Mouse (Mus musculus): Measurements from ENCODE around the gene Rab15. TPM values are rescaled to one million over a fixed set of nuclear protein-coding genes. Genes with fewer than 3 reads are reported as not detected.
"Not testable (repeated sequence)": the region's sequence is repeated elsewhere in the genome, so short reads cannot be mapped to it uniquely, and the experiment has no call there.

Gene Rab15
- total RNA-seq, 2 experiments from 2014 or later: 234 to 269 TPM

DNA sequence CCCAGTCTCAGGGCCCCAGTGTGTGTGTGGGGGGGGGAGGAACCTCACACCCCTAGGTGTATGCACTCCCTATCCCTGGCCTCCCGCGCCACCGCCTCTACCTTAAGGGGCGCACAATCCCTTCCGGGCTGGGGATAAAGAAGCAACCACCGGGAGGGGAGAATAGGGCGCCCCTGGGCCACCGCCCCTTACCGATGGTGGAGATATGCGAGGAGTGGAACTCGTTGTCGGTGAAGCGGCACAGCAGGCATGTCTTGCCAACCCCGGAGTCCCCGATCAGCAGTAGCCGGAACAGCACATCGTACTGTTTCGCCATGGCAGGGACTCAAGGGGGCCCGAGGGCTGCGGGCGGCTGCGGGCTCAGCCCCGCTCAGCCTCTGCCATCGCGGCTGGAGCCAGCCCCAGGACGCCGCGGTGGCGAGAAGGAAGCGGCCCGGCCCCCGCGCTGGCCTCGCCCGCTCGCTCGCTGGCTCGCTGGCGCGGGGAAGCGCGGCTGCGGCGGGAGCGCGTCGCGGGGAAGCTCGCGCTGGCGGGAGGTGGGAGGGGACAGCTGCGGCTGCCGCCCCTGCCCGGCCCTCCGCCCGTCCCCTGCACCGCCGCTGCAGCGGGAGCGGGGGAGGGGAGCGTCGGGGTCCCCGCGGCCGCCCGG is 582 bp downstream of the Rab15 start:
- intact Hi-C loops (cut with DNase I): loop anchor here (5.0 kb wide), 1 partner anchor 55 kb away; the partner anchor contains the start of genes Churc1 and Fntb
- peak in 1 of 2 experiments; percentile 54 for DNase-seq (ENCODE audit: low spot score in 2 of 2)

DNA sequence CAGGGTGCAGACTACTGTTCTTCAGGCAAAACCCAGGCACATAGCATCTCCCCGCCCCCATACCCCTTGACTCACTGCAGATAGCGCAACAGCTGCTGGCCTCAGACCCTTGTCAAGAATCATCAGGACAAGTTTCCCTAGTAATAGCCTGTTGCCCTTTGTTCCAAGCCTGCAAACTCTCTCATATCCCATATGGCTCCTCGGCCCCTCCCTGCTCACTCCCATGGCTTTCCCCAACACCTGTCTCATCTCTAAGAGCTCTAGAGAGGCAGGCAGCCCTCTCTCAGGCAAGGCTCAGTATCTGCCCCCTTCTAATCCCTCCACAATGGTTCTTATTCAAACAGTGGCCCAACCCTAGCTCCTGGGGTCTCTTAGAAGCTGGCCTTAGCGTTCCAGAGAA is 2.1 kb downstream of the Rab15 start:
- intact Hi-C loops (cut with DNase I): loop anchor here (5.0 kb wide), 1 partner anchor 53 kb away; the partner anchor contains the start of genes Churc1 and Fntb
- DNase-seq (ENCODE audit: low spot score in 2 of 2): no peak

DNA sequence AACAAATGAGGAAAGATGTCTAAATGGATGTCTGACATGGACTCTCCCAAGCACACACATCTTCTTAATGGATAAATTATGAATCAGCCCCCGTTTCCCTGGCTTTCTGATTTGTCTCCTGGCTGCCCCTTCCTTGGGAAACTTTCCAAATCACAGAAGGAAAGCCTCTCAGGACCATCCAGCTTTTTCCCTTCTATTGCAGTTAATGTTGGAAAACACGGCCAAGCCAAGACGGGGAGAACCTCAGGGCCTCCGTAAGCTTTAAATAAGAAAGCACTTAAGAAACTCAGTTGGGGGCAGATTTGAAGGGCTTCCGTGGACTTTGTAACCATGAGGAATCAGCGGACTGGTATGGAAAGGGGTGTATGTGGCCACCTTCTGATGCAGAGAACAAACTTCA is 2.9 kb downstream of the Rab15 start:
- intact Hi-C loops (cut with DNase I): loop anchor here (5.0 kb wide), 1 partner anchor 53 kb away; the partner anchor contains the start of genes Churc1 and Fntb
- DNase-seq (ENCODE audit: low spot score in 2 of 2): no peak

DNA sequence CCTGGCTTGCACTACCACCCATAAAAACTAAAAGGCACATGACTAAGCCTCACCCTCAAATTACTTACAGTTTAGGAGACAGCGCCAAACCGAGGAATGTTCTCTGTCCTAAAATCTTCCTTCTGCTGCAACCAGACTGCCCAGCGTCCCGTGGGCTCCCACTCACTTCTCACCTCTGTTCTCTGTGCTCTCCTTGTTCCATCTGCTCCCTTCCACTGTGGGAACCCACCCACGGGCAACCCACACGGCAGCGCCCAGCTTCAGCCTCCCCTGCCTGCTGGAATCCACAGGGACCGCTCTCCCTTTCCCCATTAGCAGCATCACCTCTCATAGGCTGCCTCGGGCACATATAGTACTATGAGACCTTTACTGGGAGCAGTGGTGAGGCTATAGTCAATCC is 3.8 kb downstream of the Rab15 start:
- intact Hi-C loops (cut with DNase I): no loop called here

DNA sequence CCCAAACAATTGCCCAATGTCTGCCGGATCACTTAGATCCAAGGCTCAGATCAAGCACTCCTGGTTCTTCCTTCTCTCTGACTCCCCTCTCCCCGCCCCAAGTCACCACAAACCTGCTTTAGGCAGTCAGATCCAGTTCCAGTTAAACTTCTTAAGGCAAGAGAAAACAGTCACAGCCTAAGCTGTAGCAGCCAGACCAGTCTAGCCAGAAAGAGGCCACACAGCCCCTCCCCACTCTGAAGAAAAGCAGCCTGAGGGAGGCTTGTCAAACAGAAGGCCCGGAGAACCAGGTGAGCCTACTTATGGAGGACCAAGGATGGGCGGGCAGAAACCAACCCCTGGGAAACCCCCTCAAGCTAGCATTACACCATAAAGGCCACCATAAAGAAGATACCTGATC is 4.6 kb downstream of the Rab15 start:
- intact Hi-C loops (cut with DNase I): no loop called here
- DNase-seq (ENCODE audit: low spot score in 2 of 2): no peak

More for the DNA sequence above, 3.8 kb downstream of the Rab15 start:
- DNase-seq (ENCODE audit: low spot score in 2 of 2): peak; percentile 73 to 84

DNA sequence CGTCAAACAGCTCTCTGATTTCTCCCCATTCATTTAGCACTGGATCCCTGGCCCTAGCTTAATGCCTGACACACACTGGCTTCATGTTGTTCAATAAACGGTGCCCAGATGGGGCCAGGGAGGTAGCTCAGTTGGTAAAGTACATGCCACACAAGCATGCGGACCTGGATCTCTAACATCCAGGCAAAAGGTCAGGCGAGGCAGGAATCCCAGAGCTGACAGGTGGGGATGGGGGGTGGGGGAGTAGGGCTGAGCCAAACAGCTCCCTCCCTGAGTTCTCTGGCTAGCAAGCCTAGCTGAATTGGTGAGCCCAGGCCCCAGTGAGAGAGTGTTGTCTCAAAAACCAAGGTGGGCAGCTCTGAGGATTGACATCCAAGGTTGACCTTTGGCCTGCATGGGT is 5.5 kb downstream of the Rab15 start:
- no peak for DNase-seq (ENCODE audit: low spot score in 2 of 2)
- intact Hi-C loops (cut with DNase I): no loop called here

DNA sequence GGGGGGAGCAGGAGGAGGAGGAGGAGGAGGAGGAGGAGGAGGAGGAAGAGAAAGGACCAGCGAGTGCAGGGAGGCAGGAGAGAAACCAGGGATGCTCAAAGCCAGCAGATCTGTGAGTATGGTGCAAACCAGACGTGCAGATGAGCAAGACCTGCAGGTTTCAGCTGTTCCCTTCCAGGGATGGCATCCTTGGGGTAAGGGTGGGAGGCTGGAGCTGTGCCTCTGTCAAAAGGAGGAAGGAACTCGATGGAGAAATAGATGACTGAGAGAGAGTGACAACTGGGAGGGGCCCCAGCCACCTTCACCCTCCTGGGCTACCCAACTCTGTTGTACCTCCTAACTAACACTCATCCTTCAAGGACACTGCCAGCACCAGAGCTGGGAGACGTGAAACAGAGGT is 6.0 kb downstream of the Rab15 start:
- intact Hi-C loops (cut with DNase I): no loop called here
- no peak for DNase-seq (ENCODE audit: low spot score in 2 of 2)

DNA sequence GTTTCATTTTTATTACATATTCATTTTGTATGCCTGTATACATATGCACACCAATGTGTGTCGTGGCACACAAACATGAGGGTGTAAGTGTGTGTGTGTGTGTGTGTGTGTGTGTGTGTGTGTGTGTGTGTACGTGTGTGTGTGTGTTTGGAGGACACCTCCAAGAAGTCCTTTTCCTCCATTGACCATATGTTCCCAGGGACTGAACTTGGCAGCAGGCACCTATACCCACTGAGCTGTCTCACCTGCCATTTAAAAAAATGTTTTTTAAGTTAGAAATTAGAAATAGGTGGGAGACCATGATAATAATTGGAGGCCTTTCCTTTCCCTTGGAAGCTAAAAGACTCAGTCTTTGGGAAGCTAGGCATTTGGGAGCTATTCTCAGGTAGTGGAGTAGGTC is 8.6 kb downstream of the Rab15 start:
- DNase-seq (ENCODE audit: low spot score in 2 of 2): no peak
- intact Hi-C loops (cut with DNase I): no loop called here

DNA sequence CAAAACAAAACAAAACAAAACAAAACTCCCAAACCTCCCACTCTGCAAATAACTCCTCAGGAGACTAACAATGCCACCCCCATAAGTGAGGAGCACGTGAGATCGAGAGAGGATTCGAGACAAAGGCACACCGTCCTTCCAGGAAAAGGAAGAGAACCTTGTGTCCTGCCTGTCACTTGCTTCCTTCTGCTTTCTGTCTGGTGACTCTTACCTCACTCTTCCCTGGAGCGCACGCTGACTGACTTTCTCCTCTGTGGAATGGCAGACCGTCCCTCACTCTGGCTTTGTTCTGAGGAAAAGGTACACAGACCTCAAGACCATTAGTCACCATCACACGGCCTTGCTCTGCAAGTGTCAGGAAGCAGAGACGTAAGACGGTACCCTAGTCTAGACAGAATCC is 9.2 kb downstream of the Rab15 start:
- intact Hi-C loops (cut with DNase I): no loop called here
- no peak for DNase-seq (ENCODE audit: low spot score in 2 of 2)

DNA sequence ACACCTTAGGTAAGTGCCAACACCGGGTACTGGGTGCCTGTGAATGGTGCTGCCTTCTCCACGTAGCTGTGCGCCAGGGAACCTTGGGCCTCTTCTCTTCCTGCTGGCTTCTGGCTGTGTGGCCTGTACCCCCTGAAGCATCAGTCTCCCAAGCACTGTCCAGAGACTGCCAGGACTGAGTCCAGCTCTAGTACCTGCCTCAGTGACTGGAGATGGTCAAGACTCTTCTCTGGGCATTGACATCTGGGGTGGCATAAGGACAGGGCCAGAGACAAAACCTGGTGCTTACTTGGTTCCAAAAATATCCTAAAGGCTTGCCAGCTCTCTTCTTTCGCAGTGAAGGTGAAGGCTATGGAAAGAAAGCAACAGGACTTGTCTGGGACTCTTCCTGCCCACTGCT is 11.7 kb downstream of the Rab15 start:
- intact Hi-C loops (cut with DNase I): no loop called here
- no peak for DNase-seq (ENCODE audit: low spot score in 2 of 2)

DNA sequence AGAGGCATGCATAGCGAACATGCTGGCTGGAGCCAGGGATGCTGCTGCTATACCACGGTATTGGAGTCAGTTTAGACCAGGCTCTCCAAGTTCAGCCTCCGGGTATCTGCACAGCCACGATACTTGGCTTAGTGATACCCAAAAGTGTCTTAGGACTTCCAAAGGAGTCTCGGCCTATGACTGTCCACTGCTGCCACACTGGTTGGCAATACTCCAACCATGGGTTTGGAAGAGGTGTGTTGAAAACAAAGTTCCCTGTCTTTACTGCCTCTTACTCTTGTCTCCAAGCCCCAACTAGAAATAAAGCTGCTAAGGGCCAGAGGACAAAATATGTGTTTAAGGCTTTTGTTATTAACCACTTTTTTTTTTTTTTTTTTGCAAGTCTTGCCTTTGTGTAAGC is 12.2 kb downstream of the Rab15 start:
- intact Hi-C loops (cut with DNase I): no loop called here
- DNase-seq (ENCODE audit: low spot score in 2 of 2): no peak

DNA sequence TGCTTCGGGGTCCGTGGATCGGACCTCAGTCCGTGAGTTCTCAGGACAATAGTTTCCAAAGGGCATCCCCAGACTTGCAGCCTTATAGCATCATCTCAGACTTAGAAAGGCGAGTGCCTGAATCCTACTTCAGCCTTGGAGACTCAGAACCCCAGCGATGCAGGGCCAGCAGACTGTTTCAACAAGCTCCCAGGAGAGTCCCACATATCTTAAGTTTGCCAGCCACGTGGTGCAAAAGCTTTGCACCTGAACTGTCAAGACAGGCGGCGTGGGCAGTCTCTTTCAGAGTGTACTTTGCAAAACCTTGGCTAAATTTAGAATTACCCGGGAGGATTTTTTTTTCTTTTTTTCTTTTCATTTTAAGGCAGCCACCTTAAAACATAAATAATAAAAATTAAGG is 14.9 kb downstream of the Rab15 start:
- peak in 1 of 2 experiments; percentile 45 for DNase-seq (ENCODE audit: low spot score in 2 of 2)

DNA sequence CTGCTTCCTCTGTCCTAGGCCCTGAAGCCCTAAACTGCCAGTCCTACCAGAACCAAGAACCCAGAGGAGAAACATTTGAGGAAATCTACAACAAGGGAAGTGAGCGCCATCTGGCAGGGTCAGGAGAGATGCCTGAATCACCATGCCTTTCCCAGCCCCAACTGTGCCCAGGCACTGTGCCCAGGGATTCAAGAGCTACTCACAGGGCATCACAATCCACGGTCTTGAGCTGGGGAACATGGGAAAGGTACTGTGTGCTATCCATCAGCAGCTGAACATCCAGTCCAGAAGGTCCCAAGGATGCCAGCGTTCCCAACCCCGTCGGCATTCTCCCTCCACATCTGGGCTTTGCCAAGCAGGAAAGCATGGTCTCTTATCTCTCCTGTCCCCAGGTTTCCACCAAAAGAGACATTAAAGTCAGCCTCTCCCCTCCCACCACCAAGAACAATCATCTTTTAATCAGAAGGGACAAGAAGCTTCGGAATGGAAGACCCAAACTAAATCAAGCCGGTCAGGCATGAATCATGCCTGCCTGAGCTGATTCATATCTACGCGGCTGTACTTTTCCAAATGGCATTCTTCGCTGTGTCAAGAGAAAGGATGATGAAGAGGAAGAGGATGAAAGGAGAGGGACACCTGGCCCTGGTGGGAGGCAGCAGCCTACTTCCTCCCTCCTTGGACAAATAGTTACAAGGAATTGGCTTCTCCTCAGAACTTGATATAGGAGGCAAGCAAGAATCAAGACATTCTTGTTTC is 17.5 kb downstream of the Rab15 start:
- DNase-seq (ENCODE audit: low spot score in 2 of 2): no peak
- intact Hi-C loops (cut with DNase I): no loop called here

More for the DNA sequence above, 14.9 kb downstream of the Rab15 start:
- intact Hi-C loops (cut with DNase I): no loop called here

DNA sequence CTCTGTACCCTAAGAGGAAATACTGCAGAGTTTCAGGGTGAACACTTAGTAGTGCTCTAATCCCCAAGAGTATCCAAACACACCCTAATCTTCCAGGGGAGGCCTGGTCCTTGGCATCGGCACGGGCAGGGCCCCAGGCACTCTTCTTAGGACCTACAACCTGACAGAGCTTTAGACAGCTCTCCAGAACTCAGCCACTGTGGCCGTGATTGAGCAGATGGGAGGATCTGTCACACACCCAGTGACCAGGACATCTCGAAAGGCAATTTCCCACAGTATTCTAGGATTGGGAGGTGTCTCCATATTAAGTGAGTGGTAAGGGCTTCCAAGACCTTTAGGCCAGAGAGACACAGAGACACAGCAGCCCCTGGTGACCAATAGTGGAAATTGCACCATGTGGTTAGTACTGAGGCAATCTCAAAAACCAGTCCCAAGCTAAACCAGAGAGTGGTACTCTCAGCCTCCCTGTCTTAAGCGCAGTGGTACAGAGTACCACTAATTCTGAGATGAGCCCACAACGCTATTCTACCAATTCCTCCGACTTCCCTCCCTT is 18.9 kb downstream of the Rab15 start:
- intact Hi-C loops (cut with DNase I): no loop called here
- peak; percentile 64 to 77 for DNase-seq (ENCODE audit: low spot score in 2 of 2)

DNA sequence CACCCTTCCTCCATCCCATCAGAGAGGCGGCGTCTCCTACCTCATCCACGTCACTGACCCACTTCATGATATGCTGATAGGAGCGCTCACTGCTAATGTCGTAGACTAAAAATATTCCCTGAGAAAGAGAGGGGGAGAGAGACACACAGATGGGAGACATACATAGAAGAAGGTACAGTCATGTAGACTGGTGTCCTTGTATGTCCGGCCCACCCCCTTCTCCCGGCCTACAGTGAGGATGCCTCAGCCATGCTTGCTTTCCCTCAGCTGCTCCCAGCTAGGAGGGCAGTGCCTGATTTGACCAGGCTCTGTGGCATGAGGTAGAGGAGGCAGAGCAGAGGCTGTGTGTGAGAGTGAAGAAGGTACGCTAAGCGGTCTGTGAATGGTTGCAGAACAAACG is 19.7 kb downstream of the Rab15 start:
- intact Hi-C loops (cut with DNase I): no loop called here

DNA sequence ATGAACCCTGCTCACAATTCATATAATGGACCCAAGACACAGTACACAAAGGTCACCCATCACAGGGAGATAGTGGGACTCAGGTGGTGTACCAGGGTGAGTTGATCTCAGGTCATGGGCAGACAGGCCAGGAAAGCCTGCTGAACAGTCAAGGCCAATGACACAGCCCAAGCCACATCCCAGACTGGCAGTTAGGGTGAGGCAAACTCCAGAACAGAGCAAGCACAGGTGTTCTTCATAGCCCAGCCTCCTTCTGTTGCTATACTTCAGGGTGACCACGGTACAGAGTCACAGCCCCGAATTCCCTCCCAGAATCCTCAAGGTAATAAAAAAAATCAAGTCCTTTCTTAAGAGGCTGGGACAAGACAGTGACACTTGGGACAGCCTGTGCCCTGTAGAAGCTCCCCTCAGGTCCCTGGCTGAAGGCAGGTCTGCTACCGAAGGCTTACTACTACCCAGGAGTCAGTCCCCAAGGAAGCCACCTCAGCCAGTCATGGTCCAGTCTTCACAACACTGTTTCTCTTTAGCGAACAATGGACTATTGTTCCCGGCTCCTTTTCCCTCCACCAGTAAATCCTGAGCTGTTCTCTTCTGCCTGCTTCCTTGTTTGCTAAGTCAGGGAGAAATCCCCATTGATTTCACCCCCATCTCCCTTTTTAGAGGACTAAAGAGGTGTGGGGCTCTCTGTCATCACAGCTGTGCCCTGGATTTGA is 24.5 kb downstream of the Rab15 start:
- intact Hi-C loops (cut with DNase I): no loop called here
- no peak for DNase-seq (ENCODE audit: low spot score in 2 of 2)

More for the DNA sequence above, 19.7 kb downstream of the Rab15 start:
- DNase-seq (ENCODE audit: low spot score in 2 of 2): peak; percentile 39 to 76

DNA sequence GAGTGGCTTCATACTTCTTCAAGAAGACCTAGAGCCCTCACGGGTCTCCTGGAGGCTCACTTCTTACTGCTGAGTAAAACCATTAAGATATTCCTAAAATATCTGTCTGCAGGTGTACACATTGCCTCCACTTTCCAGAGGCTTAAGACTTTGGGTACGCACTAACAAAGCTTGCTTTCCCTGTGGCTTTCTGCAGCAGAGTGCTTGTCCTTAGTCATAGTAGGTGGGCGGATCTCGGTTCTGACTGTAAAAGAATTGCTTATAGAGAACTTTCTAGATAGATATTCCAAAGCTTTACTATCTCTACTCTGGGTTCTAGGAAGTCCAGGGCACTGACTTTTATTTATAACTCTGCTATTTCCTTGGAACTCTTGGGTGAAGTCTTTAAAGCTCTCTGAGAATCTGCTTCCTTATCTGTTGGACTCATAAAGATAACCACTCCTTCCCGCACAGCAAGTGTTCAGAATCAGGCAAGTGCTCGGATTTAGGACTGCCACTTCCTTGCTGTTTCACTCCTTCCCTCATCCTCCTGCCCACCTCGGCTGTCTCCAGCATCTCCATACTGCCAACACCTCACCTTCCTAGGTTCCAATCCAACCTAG is 25.7 kb downstream of the Rab15 start:
- no peak for DNase-seq (ENCODE audit: low spot score in 2 of 2)
- intact Hi-C loops (cut with DNase I): no loop called here

DNA sequence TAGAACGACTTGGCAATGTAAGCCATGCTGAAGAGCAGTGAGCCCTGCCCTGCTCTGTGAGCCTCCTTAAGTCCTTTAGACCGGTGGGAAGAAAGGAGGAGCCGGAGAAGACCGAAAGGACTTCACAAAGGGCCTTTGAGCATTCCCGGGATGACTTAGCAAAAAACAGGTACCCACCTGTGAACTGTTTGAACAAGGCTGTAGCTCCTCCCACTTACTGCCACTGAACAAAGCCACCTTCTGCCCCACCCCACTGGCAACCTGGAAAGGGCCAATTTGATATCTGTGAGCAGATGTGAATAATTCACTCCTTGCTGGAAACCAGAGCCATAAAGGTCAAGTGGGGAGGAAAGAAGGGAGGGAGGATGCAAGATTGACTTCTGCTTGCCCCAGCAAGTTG is 27.4 kb downstream of the Rab15 start, which contains the start of gene Gpx2:
TSS of gene Gpx2 (minus strand) at position 205 of the 400 bp plus-strand sequence.
- no peak for DNase-seq (ENCODE audit: low spot score in 2 of 2)
- intact Hi-C loops (cut with DNase I): no loop called here

DNA sequence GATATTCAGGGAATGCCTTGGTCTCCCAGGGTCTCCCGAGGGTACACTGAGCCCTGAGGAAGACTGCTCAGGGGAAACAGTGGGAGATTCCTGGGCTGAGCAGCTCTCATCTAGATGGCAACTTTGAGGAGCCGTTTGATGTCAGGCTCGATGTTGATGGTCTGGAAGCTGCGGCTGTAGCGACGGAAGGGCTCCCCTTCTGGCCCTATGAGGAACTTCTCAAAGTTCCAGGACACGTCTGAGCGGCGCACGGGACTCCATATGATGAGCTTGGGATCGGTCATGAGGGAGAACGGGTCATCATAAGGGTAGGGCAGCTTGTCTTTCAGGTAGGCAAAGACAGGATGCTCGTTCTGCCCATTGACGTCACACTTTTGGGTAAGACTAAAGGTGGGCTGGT is 30.2 kb downstream of the Rab15 start:
- intact Hi-C loops (cut with DNase I); DNase-seq (ENCODE audit: low spot score in 2 of 2): not testable (repeated sequence)

Measured in left cerebral cortex, postnatal 14 days (tissue).